Mouse (Mus musculus) small intestine, adult 2 months (tissue): ENCODE results near the gene Sugp2.

Experiments
- CTCF ChIP-seq: fragments of 200-500 bp; IDR thresholded peaks from 2 replicates; pipeline ENCODE4 v1.5.1; 2012; ENCODE audit warnings: low read depth, mild to moderate bottlenecking, control low read depth, inconsistent platforms, low read length, moderate library complexity, mixed read lengths; ENCODE audit not compliant: insufficient replicate concordance, insufficient read length; ENCODE audit errors: extremely low read depth
- POLR2A ChIP-seq: fragments of 200-500 bp; IDR thresholded peaks from 2 replicates; pipeline ENCODE4 v1.6.1; 2012; ENCODE audit warnings: low read depth, mild to moderate bottlenecking, control low read depth, inconsistent platforms, low read length, moderate library complexity

DNA sequence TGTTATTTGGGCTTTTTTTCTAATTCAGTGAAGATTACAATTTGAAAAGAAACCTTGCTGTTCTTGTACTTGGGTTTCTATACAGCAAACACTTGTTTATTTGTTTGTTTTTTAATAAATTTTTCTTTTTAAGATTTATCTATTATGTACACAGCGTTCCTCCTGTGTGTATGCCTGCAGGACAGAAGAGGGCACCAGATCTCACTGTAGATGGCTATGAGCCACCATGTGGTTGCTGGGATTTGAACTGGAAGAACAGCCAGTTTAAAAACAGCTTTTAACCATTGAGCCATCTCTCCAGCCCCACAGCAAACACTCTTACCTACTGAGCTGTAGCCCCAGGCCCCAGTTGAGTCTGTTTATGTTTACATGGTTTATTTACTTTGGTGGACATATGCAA, 20.6 kb downstream of the Sugp2 start:
- TF ChIP-seq CTCF (no peak), POLR2A (no peak)
